Mouse (Mus musculus): ENCODE results near the gene Irs1. TPM values are rescaled to one million over a fixed set of nuclear protein-coding genes. Genes with fewer than 3 reads are reported as not detected.

Gene Irs1
- total RNA-seq (2017), result 0.05 and 0.06 TPM in 2 replicates

- peak; percentile 48 to 50; a peak in 3 of 4 replicates for ATAC-seq (replicated peaks in 1 of 2; ENCODE audit: insufficient read depth in 1 of 2, low FRiP score in 2 of 2, low TSS enrichment in 1 of 2, low read depth in 1 of 2, poor library complexity in 2 of 2, severe bottlenecking in 2 of 2)
Observed at GRCm38 (mm10) chr1:82291151-82291797, at the start of gene Irs1. Irs1 (minus strand) TSS chr1:82291416.

DNA sequence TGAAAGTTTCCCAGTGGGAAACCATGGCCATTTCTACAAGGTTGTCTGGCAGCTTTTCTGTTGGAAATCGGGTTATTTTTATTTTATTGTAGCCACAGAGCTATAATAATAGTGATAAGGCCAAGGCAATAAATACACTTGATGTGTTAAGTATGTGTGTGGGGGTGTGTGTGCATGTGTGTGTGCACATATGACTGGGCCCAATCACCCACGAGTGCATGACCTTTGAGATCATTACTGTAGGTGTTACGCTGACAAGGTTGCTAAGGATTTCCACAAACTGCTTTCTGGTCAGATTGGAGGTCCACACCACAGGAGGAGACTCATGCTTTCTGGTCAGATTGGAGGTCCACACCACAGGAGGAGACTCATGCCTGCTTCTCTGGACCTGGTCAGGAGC is 43.3 kb upstream of the Irs1 start:
- ATAC-seq (replicated peaks in 1 of 2; ENCODE audit: insufficient read depth in 1 of 2, low FRiP score in 2 of 2, low TSS enrichment in 1 of 2, low read depth in 1 of 2, poor library complexity in 2 of 2, severe bottlenecking in 2 of 2), result no peak

DNA sequence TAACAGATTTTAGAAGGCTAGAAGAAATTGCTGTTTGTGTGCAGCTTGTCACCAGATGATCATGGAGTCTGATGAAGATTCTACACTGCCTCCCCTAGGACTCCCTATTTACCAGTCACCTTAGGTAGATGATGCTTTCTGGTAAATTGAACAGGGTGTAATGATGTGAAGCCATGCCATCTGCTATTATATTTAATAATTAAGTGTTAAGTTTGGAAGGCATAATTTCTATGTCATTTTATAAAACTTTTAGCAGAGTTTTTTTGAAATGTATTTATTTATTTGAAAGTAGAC is 38.7 kb upstream of the Irs1 start:
- ATAC-seq (replicated peaks in 1 of 2; ENCODE audit: insufficient read depth in 1 of 2, low FRiP score in 2 of 2, low TSS enrichment in 1 of 2, low read depth in 1 of 2, poor library complexity in 2 of 2, severe bottlenecking in 2 of 2), result no peak

- ATAC-seq (replicated peaks in 1 of 2; ENCODE audit: insufficient read depth in 1 of 2, low FRiP score in 2 of 2, low TSS enrichment in 1 of 2, low read depth in 1 of 2, poor library complexity in 2 of 2, severe bottlenecking in 2 of 2), result no peak
Observed at GRCm38 (mm10) chr1:82329237-82329953, 38.2 kb upstream of the Irs1 start.

DNA sequence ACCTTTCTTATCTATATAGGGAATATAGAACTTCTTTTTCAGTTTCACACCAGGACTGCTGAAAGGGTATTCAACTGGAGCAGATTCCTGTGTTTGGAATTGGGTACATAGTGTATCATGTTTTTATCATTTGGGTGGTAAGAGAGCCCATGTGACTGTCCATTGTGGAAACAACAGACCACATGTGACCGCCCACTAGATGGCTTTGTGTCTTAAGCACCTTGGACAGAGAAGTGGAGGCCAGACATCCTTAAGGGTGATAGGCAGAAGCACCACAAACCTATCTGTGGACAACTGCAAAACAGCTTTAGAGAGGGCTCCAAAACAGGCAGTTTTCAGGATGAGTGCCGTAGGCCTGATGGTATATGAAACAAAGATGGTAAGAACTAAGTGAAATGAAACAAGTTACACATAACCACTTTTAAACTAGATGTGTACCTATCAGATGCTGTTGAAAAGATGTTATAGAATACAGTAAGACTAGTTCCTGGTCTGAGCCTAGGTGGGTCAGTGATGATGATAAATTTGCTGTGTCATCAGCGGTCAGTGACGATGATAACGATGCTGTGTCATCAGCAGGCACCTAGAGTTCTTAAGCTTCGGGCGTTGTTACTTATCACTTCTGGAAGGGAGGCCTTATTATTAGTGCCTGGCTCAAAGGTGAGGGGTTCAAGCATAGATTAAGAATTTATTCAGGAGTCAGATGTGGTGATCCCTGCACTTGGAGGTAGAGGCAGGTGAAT is 37.0 kb upstream of the Irs1 start:
- no peak for ATAC-seq (replicated peaks in 1 of 2; ENCODE audit: insufficient read depth in 1 of 2, low FRiP score in 2 of 2, low TSS enrichment in 1 of 2, low read depth in 1 of 2, poor library complexity in 2 of 2, severe bottlenecking in 2 of 2)

DNA sequence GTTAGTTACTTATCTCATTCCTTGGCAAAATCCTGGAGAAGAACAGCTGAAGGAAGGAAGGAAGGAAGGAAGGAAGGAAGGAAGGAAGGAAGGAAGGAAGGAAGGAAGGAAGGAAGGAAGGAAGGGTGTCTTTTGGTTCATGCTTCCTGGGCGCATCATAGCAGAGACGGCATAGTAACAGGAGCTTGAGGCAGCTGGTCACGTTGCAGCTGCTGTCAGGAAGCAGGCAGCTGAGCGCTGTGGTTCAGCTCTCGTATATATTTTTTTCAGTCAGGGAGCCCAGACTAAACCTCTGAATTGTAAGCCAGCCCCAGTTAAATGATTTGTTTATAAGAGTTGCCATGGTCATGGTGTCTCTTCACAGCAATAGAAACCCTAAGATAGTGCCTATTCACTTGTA is 34.9 kb upstream of the Irs1 start:
- ATAC-seq (replicated peaks in 1 of 2; ENCODE audit: insufficient read depth in 1 of 2, low FRiP score in 2 of 2, low TSS enrichment in 1 of 2, low read depth in 1 of 2, poor library complexity in 2 of 2, severe bottlenecking in 2 of 2), result no peak

- no peak for ATAC-seq (replicated peaks in 1 of 2; ENCODE audit: insufficient read depth in 1 of 2, low FRiP score in 2 of 2, low TSS enrichment in 1 of 2, low read depth in 1 of 2, poor library complexity in 2 of 2, severe bottlenecking in 2 of 2)
Observed at GRCm38 (mm10) chr1:82324131-82324785, 33.0 kb upstream of the Irs1 start.

DNA sequence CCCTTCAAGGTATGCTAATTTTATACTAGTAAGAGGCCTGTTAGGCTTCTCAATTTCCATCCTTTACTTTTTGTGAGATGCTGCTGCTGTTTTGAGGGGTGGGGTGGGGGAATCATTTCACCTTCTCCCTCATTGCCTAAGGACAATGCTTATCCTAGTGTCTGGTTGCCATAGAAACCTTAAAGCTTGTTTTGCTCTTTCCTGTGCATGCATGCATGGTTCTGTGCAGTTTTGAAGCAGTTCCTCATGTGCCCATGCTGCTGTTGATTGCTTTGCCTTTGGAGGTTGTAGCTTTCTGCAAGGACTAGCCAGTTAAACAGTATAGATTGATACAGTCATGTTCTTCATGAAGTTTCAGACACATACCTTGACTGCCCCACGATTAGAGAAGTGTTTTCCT is 30.2 kb upstream of the Irs1 start:
- no peak for ATAC-seq (replicated peaks in 1 of 2; ENCODE audit: insufficient read depth in 1 of 2, low FRiP score in 2 of 2, low TSS enrichment in 1 of 2, low read depth in 1 of 2, poor library complexity in 2 of 2, severe bottlenecking in 2 of 2)

DNA sequence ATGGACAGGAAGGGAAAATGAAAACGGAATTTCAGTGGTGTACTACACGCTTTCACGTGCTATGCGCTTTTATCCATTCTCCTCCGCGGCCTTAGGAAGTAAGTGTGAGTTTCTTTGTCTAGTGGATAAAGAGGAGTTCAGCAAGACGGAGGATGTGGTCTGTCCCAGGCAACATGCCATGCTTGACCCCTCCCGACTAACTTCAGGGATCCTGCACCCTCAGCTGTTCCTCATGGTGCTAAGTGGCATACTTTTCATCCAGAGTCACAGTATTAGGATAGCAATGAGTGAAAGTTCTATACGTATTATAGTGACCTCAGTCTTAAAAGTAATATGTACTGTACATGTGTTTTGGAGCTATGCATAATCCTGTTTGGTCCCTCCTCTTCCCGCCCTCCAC is 29.6 kb upstream of the Irs1 start:
- no peak for ATAC-seq (replicated peaks in 1 of 2; ENCODE audit: insufficient read depth in 1 of 2, low FRiP score in 2 of 2, low TSS enrichment in 1 of 2, low read depth in 1 of 2, poor library complexity in 2 of 2, severe bottlenecking in 2 of 2)

DNA sequence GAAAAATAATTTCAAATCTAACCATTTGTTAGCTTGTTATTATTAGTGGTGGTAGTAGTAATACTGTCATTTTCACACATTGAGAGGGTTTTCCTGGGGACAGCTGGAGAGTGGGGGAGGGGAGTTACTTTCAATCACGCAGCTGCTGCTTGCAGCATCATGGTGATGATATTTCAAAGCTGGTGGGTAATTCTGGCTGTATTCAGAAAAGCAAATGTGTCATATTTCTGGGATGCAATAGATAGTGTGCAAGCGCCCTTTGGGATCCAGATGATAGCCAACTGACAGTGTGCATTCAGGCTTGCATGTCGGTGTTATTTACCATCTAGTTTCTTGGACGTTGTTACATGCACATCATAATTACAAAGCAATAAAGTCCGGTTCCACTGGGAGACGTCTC is 29.2 kb upstream of the Irs1 start:
- ATAC-seq (replicated peaks in 1 of 2; ENCODE audit: insufficient read depth in 1 of 2, low FRiP score in 2 of 2, low TSS enrichment in 1 of 2, low read depth in 1 of 2, poor library complexity in 2 of 2, severe bottlenecking in 2 of 2), result no peak

DNA sequence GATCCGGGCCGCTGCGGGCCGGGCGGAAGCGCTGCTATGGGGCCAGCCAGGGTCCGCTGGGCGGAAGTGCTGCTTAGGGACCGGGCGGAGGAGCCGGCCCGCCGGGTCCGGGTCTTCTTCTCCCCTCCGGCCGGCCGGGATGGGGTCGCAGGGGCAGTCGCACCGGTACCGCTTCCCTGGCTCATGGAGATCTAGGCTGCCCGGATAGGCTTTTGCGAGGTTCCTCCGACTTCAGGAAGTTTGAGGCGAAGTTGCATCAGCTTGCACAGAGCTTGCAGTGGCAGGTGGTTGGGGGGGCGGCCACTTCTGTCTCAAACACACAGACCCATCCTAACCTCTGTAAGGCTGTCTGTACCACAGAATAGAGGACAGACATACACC is 25.5 kb upstream of the Irs1 start:
- peak; percentile 55 to 77 for ATAC-seq (replicated peaks in 1 of 2; ENCODE audit: insufficient read depth in 1 of 2, low FRiP score in 2 of 2, low TSS enrichment in 1 of 2, low read depth in 1 of 2, poor library complexity in 2 of 2, severe bottlenecking in 2 of 2)

DNA sequence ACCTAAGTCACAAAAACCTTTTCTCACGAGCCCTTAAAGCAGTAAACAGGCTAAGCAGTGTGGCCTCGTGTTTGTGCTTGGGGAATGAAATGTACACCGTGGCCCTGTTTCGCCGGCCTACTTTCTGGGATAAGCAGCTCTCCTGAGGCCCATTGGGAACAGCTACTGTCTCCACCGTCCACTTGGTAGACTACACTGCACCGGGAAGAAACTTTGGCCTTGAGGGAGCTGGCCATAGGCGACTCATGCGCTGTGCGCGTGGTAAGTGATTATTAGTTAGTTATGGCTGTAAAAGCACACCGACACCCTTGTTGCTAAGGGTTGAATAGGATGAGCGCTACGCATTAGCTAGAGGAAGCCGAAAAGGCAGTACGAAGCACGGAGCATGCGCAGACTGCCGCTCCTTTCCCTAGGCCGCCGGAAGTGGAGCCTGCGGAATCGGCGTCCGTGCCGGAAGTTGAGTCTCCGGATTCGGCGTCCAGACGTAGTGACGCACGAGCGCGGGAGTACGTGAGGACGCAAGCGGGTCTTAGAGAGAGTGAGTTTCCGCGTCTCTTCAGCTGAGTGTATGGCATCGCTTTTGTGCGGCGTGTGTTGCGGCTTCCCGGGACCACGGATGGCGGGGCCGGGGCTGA is 25.0 kb upstream of the Irs1 start, which contains the start of gene Rhbdd1:
Gene Rhbdd1, plus strand, starts transcription at position 342 of the 635 bp plus-strand sequence.
- ATAC-seq (replicated peaks in 1 of 2; ENCODE audit: insufficient read depth in 1 of 2, low FRiP score in 2 of 2, low TSS enrichment in 1 of 2, low read depth in 1 of 2, poor library complexity in 2 of 2, severe bottlenecking in 2 of 2), result peak; percentile 96 to 99

GRCm38 (mm10) chr1:82304483-82304882 is 13.3 kb upstream of the Irs1 start:
- ATAC-seq (replicated peaks in 1 of 2; ENCODE audit: insufficient read depth in 1 of 2, low FRiP score in 2 of 2, low TSS enrichment in 1 of 2, low read depth in 1 of 2, poor library complexity in 2 of 2, severe bottlenecking in 2 of 2), result no peak

GRCm38 (mm10) chr1:82298586-82298985 is 7.4 kb upstream of the Irs1 start:
- ATAC-seq (replicated peaks in 1 of 2; ENCODE audit: insufficient read depth in 1 of 2, low FRiP score in 2 of 2, low TSS enrichment in 1 of 2, low read depth in 1 of 2, poor library complexity in 2 of 2, severe bottlenecking in 2 of 2), result no peak

DNA sequence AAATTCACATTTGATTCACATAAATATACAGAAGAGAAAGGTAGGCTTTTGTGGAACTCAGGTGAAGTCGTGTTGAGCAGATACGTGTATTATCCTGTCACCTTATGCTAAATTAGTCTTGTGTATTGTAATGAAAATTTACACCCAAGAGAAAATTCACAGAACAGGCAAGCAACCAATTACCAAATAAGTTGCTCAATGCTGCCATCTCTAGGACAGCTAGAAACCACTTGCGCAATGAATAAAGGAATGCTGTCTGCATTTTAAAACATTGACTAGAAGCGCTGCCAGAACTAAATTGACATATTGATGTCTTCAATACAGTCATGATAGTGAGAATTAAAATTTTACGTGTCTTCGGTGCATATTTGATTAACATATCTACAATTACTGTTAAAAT is 2.9 kb upstream of the Irs1 start:
- peak in 1 of 2 experiments; percentile 35; a peak in 1 of 4 replicates for ATAC-seq (replicated peaks in 1 of 2; ENCODE audit: insufficient read depth in 1 of 2, low FRiP score in 2 of 2, low TSS enrichment in 1 of 2, low read depth in 1 of 2, poor library complexity in 2 of 2, severe bottlenecking in 2 of 2)

DNA sequence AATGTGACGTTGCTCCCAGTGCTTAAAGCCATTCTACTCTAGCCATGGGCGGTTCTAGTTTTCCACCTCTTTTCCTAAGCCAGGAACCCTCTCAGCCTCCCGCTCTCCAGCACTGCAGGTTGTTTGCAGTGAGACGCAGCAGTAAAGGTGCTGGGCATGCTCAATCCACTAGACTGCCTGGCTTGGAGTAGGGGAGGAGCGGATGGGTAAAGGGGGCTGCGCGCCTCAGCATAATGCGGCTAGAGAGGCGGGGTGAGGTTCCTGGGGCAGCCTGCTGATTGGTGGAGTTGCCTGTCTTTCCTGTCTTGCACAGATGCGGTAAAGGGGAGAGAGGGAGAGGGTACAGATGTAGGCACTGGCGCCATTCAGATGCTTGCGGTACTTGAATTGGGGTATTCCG is 1.6 kb upstream of the Irs1 start:
- peak; percentile 23 to 27; a peak in 1 of 4 replicates for ATAC-seq (replicated peaks in 1 of 2; ENCODE audit: insufficient read depth in 1 of 2, low FRiP score in 2 of 2, low TSS enrichment in 1 of 2, low read depth in 1 of 2, poor library complexity in 2 of 2, severe bottlenecking in 2 of 2)

DNA sequence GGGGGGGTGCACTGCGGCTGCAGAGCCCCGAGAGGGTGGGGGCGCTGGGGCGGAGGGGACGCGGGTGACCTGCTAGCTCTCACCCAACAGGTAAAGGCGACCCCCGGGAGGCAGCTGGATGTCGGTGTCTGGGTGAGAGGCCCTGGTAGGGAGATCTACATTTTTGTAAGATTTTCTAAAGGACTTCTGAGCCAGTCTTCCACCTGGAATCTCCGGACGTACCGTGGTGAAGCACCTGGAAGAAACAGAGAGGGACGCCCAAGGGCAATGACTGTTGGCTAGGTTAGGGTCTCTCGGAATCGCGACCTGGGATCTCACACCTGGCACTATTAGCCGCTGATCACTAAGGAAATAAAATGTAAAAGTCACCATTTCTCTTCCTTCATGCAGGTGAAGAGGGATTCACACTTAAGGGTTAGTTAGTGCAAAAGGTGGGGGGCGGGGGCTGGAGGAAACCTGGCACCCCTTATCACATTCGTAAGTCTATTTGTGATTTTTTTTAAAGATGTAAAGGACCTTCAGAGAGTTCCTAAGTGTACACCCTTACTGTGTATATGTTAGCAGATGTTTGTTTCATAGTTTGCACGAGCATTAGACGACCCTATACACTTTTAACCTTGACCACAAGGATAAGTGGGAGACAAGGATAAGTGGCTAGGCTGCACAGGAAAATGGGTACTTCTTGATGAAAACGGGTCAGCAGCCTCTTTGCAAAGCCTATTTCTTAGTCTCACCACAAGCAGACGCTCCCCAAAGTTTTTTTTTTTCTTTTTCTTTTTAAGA is 905 bp upstream of the Irs1 start:
- ATAC-seq (replicated peaks in 1 of 2; ENCODE audit: insufficient read depth in 1 of 2, low FRiP score in 2 of 2, low TSS enrichment in 1 of 2, low read depth in 1 of 2, poor library complexity in 2 of 2, severe bottlenecking in 2 of 2), result no peak
